Mouse (Mus musculus) lung, embryonic 14.5 days (tissue): Measurements from ENCODE around the gene Cth. TPM values are rescaled to one million over a fixed set of nuclear protein-coding genes. Genes with fewer than 3 reads are reported as not detected.
A peak's percentile ranks its signal among the peaks of the same experiment; 100 is the strongest.

Source experiments
- ATAC-seq: fragments of 200-750 bp; cut with Nextera tagmentation; 2 replicates; pipeline ENCODE4 v1.8.0; 2017; ENCODE audit warnings: mild to moderate bottlenecking, moderate TSS enrichment, moderate library complexity; ENCODE audit not compliant: insufficient read depth
- DNase-seq: peaks from one replicate; pipeline ENCODE4 v3.0.0-alpha.2; 2015
- H3K27ac ChIP-seq: fragments of 300-500 bp; sonication (generic); 2 replicates; pipeline ENCODE4 v1.5.1; 2014; ENCODE audit warnings: low read depth, mild to moderate bottlenecking, moderate library complexity
- H3K27me3 ChIP-seq: fragments of 300-500 bp; sonication (generic); 2 replicates; pipeline ENCODE4 v1.6.1; 2014; ENCODE audit warnings: low read length, control low read depth; ENCODE audit not compliant: insufficient read depth
- H3K36me3 ChIP-seq: fragments of 300-500 bp; sonication (generic); 2 replicates; pipeline ENCODE4 v1.6.1; 2014; ENCODE audit warnings: control low read depth; ENCODE audit not compliant: insufficient read depth
- H3K4me1 ChIP-seq: fragments of 300-500 bp; sonication (generic); 2 replicates; pipeline ENCODE4 v1.6.1; 2014; ENCODE audit warnings: antibody characterized with exemption, control low read depth; ENCODE audit not compliant: insufficient read depth
- H3K4me2 ChIP-seq: fragments of 300-500 bp; sonication (generic); 2 replicates; pipeline ENCODE4 v1.6.1; 2014; ENCODE audit warnings: mild to moderate bottlenecking
- H3K4me3 ChIP-seq: fragments of 300-500 bp; sonication (generic); 2 replicates; pipeline ENCODE4 v1.5.1; 2014; ENCODE audit warnings: low read depth, low read length
- H3K9ac ChIP-seq: fragments of 300-500 bp; sonication (generic); 2 replicates; pipeline ENCODE4 v1.6.1; 2014
- H3K9me3 ChIP-seq: fragments of 300-500 bp; sonication (generic); 2 replicates; pipeline ENCODE4 v1.6.1; 2016; ENCODE audit warnings: low read depth, low read length, control low read depth
- CTCF ChIP-seq: IDR thresholded peaks from 2 replicates; pipeline ENCODE4 v1.5.1; 2016; ENCODE audit warnings: antibody characterized with exemption, low read depth
- WGBS: fragments of 180-500 bp; shearing (Covaris S2); extraction: QIAGEN DNeasy Blood & Tissue Kit; methylation state at CpG from one replicate; pipeline ENCODE4 v1.1.7; 2014; 5-methylcytosine and 5-hydroxymethylcytosine counted together
- polyA plus RNA-seq: library from polyadenylated mRNA; unstranded; fragments of >200 nt; fragmentation: Nextera tagmentation; extraction: Ambion mirVana; gene quantifications from 2 replicates; pipeline ENCODE4 v1.2.1, GENCODE M21; 2014

The Cth gene
- polyA plus RNA-seq, 1 experiment from 2014 or later: 10.5 TPM

- no peak for TF ChIP-seq CTCF
- no peak overlapping the region for H3K27ac ChIP-seq
Measured at GRCm38 (mm10) chr3:157912155-157912554, 12.7 kb downstream of the Cth start.

GRCm38 (mm10) chr3:157910262-157910661, 14.6 kb downstream of the Cth start:
- no peaks in the 10 kb centered on the region for H3K27me3 ChIP-seq
- 70% methylated on average over 3 of the region's 3 CpGs for WGBS
- H3K36me3 ChIP-seq: no peaks in the 10 kb centered on the region
- ATAC-seq (no peak), DNase-seq (no peak)
- no peak overlapping the region for H3K9ac ChIP-seq
- no peak overlapping the region for H3K4me3 ChIP-seq
- H3K4me2 ChIP-seq: no peak overlapping the region
- no peak for TF ChIP-seq CTCF
- H3K27ac ChIP-seq: no peak overlapping the region
- H3K4me1 ChIP-seq: no peaks in the 10 kb centered on the region
- H3K9me3 ChIP-seq: no peaks in the 10 kb centered on the region

More at GRCm38 (mm10) chr3:157912155-157912554, 12.7 kb downstream of the Cth start:
- Histone ChIP-seq H3K4me3 (no peak overlapping the region), H3K27me3 (no peaks in the 10 kb centered on the region), H3K9ac (no peak overlapping the region), H3K36me3 (no peaks in the 10 kb centered on the region), H3K4me1 (no peaks in the 10 kb centered on the region), H3K9me3 (no peaks in the 10 kb centered on the region), H3K4me2 (no peak overlapping the region)
- ATAC-seq (no peak), DNase-seq (no peak)
- 81% methylated on average over 2 of the region's 2 CpGs for WGBS

DNA sequence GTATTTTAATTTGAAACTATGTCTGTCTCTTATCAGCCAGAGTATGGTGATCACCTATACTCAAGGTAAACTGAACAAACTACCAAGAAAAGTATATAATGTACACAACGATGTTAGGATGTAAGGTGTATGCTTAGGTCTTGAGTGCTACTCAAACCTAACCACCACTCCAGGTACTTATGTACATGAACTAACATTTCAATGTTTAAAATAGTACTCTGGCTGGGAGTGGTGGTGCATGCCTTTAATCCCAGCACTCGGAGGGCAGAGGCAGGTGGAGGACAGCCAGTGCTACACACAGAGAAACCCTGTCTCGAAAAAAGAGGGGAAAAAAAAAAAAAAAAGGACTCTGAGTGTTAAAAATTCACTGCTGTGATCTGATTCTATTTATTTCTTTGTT, 16.7 kb downstream of the Cth start:
- Histone ChIP-seq H3K4me1 (no peaks in the 10 kb centered on the region), H3K9ac (no peak overlapping the region), H3K27me3 (no peaks in the 10 kb centered on the region), H3K36me3 (0 out of 2 replicates have a peak, but pooled peaks cover 3% of the 10 kb centered on the region), H3K9me3 (no peaks in the 10 kb centered on the region), H3K4me2 (no peak overlapping the region), H3K27ac (no peak overlapping the region), H3K4me3 (no peak overlapping the region)
- 59% methylated on average over 3 of the region's 3 CpGs for WGBS
- no peak for TF ChIP-seq CTCF
- no peak for DNase-seq
- ATAC-seq: peak; percentile 73; the same call in 1 of the 2 replicates

DNA sequence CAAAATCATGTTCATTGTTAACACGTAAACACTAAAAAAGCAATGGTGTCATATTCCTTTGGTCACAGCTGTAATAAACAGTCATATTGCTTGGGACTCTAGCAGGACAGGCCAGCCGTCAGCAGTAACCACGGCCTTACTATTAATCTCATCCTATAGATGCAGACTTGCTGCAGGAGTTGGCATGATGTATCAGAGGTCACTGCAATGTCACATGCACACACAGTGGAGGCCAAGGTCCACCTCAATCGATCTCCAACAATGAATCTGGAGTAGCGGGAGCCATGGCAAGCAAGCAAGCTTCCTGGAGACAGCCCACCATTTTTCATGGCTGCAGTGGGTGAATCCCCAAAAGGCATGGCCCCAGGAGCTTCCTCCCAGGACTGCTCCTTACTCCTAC, 23.2 kb downstream of the Cth start:
- 63% methylated on average over 5 of the region's 5 CpGs for WGBS
- H3K4me2 ChIP-seq: no peak overlapping the region
- H3K27ac ChIP-seq: no peak overlapping the region
- no peak for ATAC-seq
- no peaks in the 10 kb centered on the region for H3K27me3 ChIP-seq
- no peaks in the 10 kb centered on the region for H3K4me1 ChIP-seq
- TF ChIP-seq CTCF: no peak
- no peak overlapping the region for H3K9ac ChIP-seq
- H3K4me3 ChIP-seq: no peak overlapping the region
- H3K36me3 ChIP-seq: peaks cover 3% of the 10 kb centered on the region; the same call in 1 of the 2 replicates
- no peaks in the 10 kb centered on the region for H3K9me3 ChIP-seq
- DNase-seq: no peak

DNA sequence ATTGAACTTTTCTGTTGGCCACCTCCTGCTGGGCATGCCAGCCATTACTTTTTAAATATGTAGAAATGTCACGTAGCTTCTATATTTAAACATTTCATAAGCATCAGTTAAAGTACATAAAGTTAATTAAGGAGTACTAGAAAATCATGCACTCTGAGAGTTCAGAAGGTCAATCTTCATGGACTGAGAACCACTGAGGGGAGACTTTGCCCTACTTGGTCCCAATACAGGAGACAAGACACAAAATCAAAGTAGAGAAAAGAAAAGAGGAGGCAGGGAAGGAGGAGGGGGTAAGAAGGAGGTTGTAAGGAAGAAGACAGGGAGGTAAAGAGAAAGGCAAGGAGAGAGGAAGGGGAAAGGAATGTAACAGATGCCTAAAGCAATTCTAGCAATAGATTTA, 24.9 kb downstream of the Cth start:
- Histone ChIP-seq H3K9me3 (no peaks in the 10 kb centered on the region), H3K9ac (no peak overlapping the region), H3K36me3 (peaks cover 3% of the 10 kb centered on the region; the same call in 1 of the 2 replicates), H3K4me3 (no peak overlapping the region), H3K27ac (no peak overlapping the region), H3K4me2 (no peak overlapping the region), H3K4me1 (no peaks in the 10 kb centered on the region), H3K27me3 (no peaks in the 10 kb centered on the region)
- ATAC-seq (no peak), DNase-seq (no peak)
- 82% methylated on average over 1 of the region's 1 CpGs for WGBS
- TF ChIP-seq CTCF: no peak

- Histone ChIP-seq H3K9me3 (no peaks in the 10 kb centered on the region), H3K27ac (no peak overlapping the region), H3K9ac (no peak overlapping the region), H3K4me2 (no peak overlapping the region), H3K4me3 (no peak overlapping the region), H3K4me1 (no peaks in the 10 kb centered on the region), H3K27me3 (no peaks in the 10 kb centered on the region), H3K36me3 (no peaks in the 10 kb centered on the region; the same call in 1 of the 2 replicates)
- TF ChIP-seq CTCF: no peak
- DNase-seq: no peak
- 91% methylated on average over 3 of the region's 3 CpGs for WGBS
- ATAC-seq: no peak
Measured at GRCm38 (mm10) chr3:157897645-157898044, 27.2 kb downstream of the Cth start.

- no peak for ATAC-seq
- H3K4me2 ChIP-seq: no peak overlapping the region
- TF ChIP-seq CTCF: no peak
- H3K4me1 ChIP-seq: no peaks in the 10 kb centered on the region
- DNase-seq: no peak
- H3K9me3 ChIP-seq: no peaks in the 10 kb centered on the region
- no peak overlapping the region for H3K4me3 ChIP-seq
- H3K36me3 ChIP-seq: no peaks in the 10 kb centered on the region
- H3K27ac ChIP-seq: no peak overlapping the region
- no peak overlapping the region for H3K9ac ChIP-seq
- no peaks in the 10 kb centered on the region for H3K27me3 ChIP-seq
Measured at GRCm38 (mm10) chr3:157891819-157892218, 33.1 kb downstream of the Cth start.
